Mouse (Mus musculus) cerebellum, adult 2 months (tissue): ENCODE data around the gene Alpl.

Experiments used
- CTCF ChIP-seq: fragments of 200-500 bp; IDR thresholded peaks from 2 replicates; pipeline ENCODE4 v1.5.1; 2011; ENCODE audit warnings: low read depth, mild to moderate bottlenecking, control low read depth, low read length, moderate library complexity, borderline replicate concordance; ENCODE audit not compliant: insufficient read depth
- POLR2A ChIP-seq: fragments of 200-500 bp; IDR thresholded peaks from 2 replicates; pipeline ENCODE4 v1.6.1; 2011; ENCODE audit warnings: low read length, control low read depth, borderline replicate concordance; ENCODE audit not compliant: insufficient read depth

- TF ChIP-seq CTCF (no peak), POLR2A (no peak)
These were observed 12.5 kb downstream of the Alpl start for GRCm38 (mm10) chr4:137783541-137784191.
